Mouse (Mus musculus) spleen, adult 18-20 months (tissue): ENCODE results near the gene Pfkfb2.
"Not testable (repeated sequence)": the region's sequence is repeated elsewhere in the genome, so short reads cannot be mapped to it uniquely, and the experiment has no call there.

ENCODE experiments used
- DNase-seq, 2 experiments: peaks; one replicate each; pipeline ENCODE4 v3.0.0; 2022; ENCODE audit warnings: mixed read lengths in 2 of 2

Pfkfb2 gene

DNA sequence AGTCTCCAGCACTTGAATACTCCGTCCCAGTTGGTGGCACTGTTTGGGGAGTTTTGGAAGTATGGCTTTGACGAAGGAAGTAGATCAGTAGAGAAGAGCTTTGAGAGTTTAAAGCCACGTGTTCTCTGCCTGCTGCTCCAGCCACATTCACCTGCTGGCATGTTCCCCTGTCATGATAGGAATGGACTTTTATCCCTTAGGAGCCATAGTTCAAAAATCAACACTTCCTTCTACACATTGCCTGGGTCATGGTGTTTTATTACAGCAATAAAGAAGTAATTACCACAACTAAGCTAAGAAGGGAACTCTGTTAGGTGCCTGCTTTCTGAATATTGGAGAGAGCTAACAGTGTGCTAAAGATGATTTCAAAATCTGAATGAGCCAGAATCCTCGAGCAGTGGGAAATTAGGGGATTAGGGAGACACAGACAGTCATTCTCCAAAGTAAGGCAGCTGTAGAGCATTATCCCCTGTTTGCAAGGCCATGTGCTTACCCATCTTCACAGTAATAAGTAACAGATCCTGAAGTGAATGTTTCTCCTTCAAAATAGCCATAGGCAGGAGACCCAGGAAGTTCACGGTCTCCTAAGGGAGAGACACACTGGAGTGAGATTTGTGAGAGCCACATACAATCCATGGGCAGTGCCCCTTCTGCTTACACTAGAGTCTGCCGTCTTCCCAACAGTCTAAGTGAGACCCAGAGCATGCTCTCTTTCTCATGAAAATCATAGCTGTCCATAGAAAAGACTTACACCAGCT is 47.2 kb downstream of the Pfkfb2 start:
- no peak for DNase-seq

DNA sequence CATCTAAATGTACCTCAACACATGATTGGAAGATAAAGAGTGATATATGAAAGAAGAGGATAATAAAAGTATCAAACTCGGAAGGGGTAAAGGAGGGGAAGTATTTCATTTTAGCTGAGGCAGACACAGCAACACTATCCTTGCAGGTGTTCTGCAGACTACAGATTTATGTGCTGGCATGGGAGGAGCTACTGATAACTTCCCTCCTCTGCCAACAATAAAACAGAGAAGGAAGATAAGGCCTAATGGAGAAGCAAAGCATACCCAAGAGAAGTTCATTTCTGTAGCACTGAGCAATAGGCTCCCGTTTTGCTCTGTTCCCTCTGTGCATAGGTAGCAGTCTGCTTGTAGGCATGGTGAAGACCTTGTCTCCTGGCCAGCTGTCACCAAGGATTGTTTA is 48.0 kb downstream of the Pfkfb2 start:
- no peak for DNase-seq

DNA sequence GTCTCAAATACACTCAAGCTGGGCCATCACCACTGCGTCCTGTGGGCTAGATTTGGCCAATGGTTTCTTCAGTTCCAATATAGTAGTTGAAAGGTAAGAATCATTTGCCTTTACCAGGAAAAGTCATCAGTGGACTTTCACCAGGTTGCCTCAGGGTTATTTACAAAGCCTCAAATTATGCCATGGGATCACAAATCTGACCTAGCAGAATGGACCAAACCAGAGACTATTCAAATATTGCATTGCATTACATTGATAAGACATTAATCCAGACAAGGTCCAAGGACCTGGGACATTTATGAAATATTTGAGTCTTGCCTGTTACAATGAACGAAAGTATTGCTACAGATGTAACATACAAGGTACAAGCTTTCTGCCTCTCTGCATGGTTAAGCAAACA is 50.5 kb downstream of the Pfkfb2 start:
- DNase-seq = no peak

DNA sequence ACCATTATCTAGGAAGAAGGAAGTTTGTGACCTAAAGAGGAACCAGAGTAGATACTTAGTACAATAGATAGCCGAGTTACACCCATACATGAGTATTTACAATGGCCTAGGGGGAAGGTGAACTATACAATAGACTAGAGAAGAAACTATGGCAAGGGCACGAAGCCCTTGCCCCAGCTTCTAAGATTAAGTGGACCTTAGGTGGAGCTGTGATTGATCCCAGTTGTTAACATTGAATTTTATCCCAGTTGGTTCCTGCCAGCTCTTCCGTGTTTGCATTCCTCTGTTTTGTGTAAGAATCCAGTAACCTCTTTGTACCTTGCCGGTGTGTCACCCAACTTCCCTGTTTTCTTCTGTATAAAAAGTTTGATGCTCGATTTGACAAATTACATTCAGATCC is 65.5 kb downstream of the Pfkfb2 start:
- not testable (repeated sequence) for DNase-seq

DNA sequence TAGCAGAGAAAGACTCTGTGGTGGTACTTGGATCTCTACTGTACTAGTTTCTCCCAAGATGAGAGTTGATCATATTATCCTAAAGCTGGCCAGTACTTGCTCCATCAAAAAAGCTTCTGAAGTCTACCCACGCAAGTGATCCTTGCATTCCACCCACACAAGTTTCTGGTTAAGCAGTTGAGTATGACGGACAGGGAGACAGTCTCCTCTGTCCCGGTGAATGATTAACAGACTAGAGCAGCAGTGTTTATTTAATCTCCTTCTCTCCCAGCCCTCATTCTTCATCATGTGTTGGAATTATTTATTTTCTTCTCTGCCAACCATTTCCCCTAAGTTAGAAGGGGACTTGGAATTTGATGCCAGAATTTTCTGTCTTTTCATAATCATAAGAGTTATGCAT is 67.6 kb downstream of the Pfkfb2 start, which contains the start of gene C4bp:
Gene C4bp (minus strand): TSS at position 179 of the 400 bp plus-strand sequence.
- DNase-seq = no peak

DNA sequence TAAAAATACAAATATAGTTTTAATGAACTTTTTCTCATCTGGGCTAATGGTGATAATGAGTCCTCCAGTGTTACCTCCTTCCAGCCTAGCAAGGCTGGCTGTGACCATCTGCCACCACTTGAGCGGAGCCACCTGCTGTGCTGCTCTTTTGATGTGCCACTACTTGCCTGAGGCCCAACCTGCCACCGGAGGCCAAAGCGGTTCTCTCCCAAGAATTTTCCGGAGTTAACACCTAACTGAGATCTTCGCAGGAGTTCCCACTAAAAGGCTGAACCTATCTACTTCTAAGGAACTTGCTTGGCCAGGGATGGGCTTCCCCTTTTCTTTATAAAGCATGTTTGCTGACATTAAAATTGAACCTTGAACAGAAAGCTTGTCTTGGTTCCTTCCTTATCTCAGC is 69.4 kb downstream of the Pfkfb2 start:
- not testable (repeated sequence) for DNase-seq

DNA sequence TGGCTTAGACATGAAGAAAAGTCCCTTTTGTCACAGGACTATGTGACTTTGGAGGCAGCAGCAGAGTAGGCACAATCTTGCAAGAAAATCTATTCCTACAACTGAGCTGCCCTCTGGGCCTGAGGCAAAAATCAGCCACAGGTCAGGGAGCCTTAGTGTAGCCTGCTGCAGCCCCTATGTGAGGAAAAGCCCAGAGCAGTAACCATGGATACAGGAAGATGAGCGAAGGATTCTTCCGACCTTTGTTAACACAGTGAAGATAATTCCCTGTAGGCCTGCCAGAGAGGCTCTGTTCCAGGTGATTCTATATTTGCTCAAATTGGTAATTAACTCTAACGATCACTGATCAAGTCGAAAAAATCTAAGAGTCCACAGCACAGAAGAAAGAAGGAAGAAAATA is 85.0 kb downstream of the Pfkfb2 start:
- no peak for DNase-seq

DNA sequence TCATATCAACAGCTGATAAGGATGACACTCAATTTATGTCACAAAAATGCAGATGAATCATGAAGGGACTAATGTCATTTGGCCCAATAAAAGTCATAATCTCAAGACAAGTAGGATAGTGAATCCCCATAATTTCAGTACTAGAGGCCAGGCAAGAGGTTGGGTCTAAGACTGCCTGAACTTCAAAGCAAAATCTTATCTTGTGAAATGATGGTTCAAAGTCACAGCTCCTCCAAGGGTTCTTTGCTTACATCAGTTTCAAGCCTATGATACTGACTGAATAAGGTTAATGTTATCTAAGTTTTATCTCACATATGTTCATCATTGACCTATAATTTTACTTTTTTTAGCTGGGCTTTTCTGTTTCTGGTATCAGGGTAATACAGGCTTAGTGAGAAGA is 88.1 kb downstream of the Pfkfb2 start:
- DNase-seq = no peak
